Mouse (Mus musculus) lung, postnatal 36 days (tissue): ENCODE measurements at regions not wholly inside any gene's neighbourhood (a gene's known extent, or its start where the extent isn't known, plus 50 kb on each side); places are given as distances from the start of the nearest gene placed in this dataset.
A peak's percentile ranks its signal among the peaks of the same experiment; 100 is the strongest.
"Not testable (repeated sequence)": the region's sequence is repeated elsewhere in the genome, so short reads cannot be mapped to it uniquely, and the experiment has no call there.

ENCODE experiments used
- DNase-seq: peaks from one replicate; pipeline ENCODE4 v3.0.0; 2022; ENCODE audit warnings: mixed read lengths

GRCm38 (mm10) chr8:20812164-20812872 is 80.2 kb upstream of the Defb33 start:
- not testable (repeated sequence) for DNase-seq

- not testable (repeated sequence) for DNase-seq
Observed at GRCm38 (mm10) chr8:20813493-20813892, 79.0 kb upstream of the Defb33 start.

GRCm38 (mm10) chr8:20822434-20822833 is 70.0 kb upstream of the Defb33 start:
- peak; percentile 13 for DNase-seq

- not testable (repeated sequence) for DNase-seq
Observed at GRCm38 (mm10) chr8:20823219-20823618, 69.2 kb upstream of the Defb33 start.

GRCm38 (mm10) chr8:20839481-20839880 is 53.0 kb upstream of the Defb33 start:
- DNase-seq = not testable (repeated sequence)
